Mouse (Mus musculus): ENCODE data around the gene Gm45711. TPM values are rescaled to one million over a fixed set of nuclear protein-coding genes. Genes with fewer than 3 reads are reported as not detected.

Gm45711 gene
- polyA plus RNA-seq, 1 experiment from 2014 or later, result not detected

Other genes starting within 250 kb of the Gm45711 start
- 14.5 and 17.1 TPM in 2 replicates for gene Cdh5, start 208.5 kb downstream of the Gm45711 start, polyA plus RNA-seq (2016; fragmentation: Nextera tagmentation; extraction: Ambion mirVana)
- gene Bean1, start 139.6 kb downstream of the Gm45711 start, polyA plus RNA-seq (2016; fragmentation: Nextera tagmentation; extraction: Ambion mirVana), result 3.7 and 4.3 TPM in 2 replicates
- gene Tk2, start 61.5 kb downstream of the Gm45711 start, polyA plus RNA-seq (2016; fragmentation: Nextera tagmentation; extraction: Ambion mirVana), result 42.4 and 43.2 TPM in 2 replicates
- 35.1 and 38.2 TPM in 2 replicates for gene Cklf, start 59.2 kb downstream of the Gm45711 start, polyA plus RNA-seq (2016; fragmentation: Nextera tagmentation; extraction: Ambion mirVana)
- not detected in 2 replicates for gene Cmtm2a, start 16.9 kb downstream of the Gm45711 start, polyA plus RNA-seq (2016; fragmentation: Nextera tagmentation; extraction: Ambion mirVana)
- gene Cmtm1, start 64 bp upstream of the Gm45711 start, polyA plus RNA-seq (2016; fragmentation: Nextera tagmentation; extraction: Ambion mirVana), result not detected in 2 replicates
- not detected in 2 replicates for gene Gm11020, start 11.5 kb upstream of the Gm45711 start, polyA plus RNA-seq (2016; fragmentation: Nextera tagmentation; extraction: Ambion mirVana)
- not detected in 2 replicates for gene Cmtm2b, start 12.1 kb upstream of the Gm45711 start, polyA plus RNA-seq (2016; fragmentation: Nextera tagmentation; extraction: Ambion mirVana)
- 73.6 and 76.8 TPM in 2 replicates for gene Cmtm3, start 29.3 kb upstream of the Gm45711 start, polyA plus RNA-seq (2016; fragmentation: Nextera tagmentation; extraction: Ambion mirVana)
- gene Cmtm4, start 85.7 kb upstream of the Gm45711 start, polyA plus RNA-seq (2016; fragmentation: Nextera tagmentation; extraction: Ambion mirVana), result 2.3 and 2.7 TPM in 2 replicates
- gene Dync1li2, start 133.0 kb upstream of the Gm45711 start, polyA plus RNA-seq (2016; fragmentation: Nextera tagmentation; extraction: Ambion mirVana), result 114 and 130 TPM in 2 replicates
- 0.18 and 0.27 TPM in 2 replicates for gene Terb1, start 199.8 kb upstream of the Gm45711 start, polyA plus RNA-seq (2016; fragmentation: Nextera tagmentation; extraction: Ambion mirVana)
- gene Nae1, start 224.6 kb upstream of the Gm45711 start, polyA plus RNA-seq (2016; fragmentation: Nextera tagmentation; extraction: Ambion mirVana), result 112 and 124 TPM in 2 replicates
- 1.3 and 1.4 TPM in 2 replicates for gene Car7, start 224.6 kb upstream of the Gm45711 start, polyA plus RNA-seq (2016; fragmentation: Nextera tagmentation; extraction: Ambion mirVana)

All from neural tube, embryonic 12.5 days (tissue).